Mouse (Mus musculus): Measurements from ENCODE around the gene Ino80.

The Ino80 gene

GRCm38 (mm10) chr2:119323866-119324575 lies 153.5 kb downstream of the Ino80 start:
- peak in 1 of 2 experiments; percentile 33 for DNase-seq (ENCODE audit: low spot score in 2 of 2)

Data from spleen, postnatal 36 days (tissue).